Mouse (Mus musculus) thymus, adult 2 months (tissue): Measurements from ENCODE around the gene Mgp.

ENCODE experiments used
- CTCF ChIP-seq: fragments of 200-500 bp; IDR thresholded peaks from 2 replicates; pipeline ENCODE4 v1.5.1; 2012; ENCODE audit warnings: mild to moderate bottlenecking, control low read depth, low read length, moderate library complexity, borderline replicate concordance; ENCODE audit not compliant: control insufficient read depth, poor library complexity, insufficient read depth; ENCODE audit errors: extremely low read depth
- POLR2A ChIP-seq: fragments of 200-500 bp; IDR thresholded peaks from 2 replicates; pipeline ENCODE4 v1.6.1; 2012; ENCODE audit warnings: mild to moderate bottlenecking, low read length, control low read depth, moderate library complexity; ENCODE audit not compliant: control insufficient read depth, poor library complexity, insufficient read depth; ENCODE audit errors: extremely low read depth

DNA sequence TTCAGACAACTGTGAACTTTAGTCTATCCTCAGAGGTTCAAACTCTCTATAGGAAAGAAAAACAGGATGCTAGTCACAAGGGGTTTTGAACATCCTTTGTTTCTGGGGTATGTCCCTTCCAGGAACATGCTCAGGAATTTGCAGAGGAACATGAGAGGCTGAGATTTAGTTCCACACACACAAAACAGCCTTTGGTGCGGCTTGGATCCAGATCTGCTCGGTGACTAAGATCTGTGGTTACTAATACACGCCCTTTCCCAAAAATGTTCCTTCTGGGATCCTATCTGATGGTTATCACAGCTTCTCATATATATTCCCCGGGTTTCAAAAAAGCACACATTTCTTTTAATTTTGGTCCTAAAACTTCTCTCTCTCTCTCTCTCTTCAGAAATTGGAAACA lies 22.2 kb upstream of the Mgp start:
- TF ChIP-seq POLR2A, result no peak
- no peak for TF ChIP-seq CTCF
